Mouse (Mus musculus): ENCODE data around the gene Crybb1. TPM values are rescaled to one million over a fixed set of nuclear protein-coding genes. Genes with fewer than 3 reads are reported as not detected.

The Crybb1 gene
- polyA plus RNA-seq, 1 experiment from 2014 or later: 0.83 TPM

DNA sequence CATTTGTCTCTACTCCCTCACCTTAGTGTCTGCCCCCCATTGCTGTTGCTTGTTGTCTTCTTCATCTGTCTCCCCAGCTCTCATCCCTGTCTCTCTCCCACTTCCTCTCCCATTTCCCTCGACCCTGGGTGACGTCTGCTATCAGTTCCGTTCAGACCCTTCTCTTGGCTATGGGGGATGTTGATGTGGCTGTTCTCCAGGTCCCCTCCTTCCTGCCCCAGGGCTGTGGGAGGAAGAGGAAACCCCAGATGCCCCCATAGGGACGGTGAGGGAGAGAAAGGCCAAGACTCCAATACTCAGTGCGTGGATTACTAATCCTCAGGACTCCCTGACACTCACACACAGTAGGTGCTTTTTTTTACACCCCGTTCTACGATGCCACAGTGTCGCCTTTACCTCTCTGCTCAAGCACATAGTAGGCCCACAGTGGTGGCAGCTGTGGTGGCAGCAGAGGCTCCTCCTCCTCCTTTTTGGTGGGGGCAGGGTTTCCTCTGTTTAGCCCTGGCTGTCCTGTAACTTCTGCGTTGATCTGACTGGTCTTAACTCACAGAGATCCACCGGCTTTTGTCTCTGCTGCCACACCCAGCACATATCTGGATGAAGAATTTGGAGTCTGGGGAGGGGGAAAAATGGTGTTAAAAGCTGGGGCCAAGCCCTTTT, 28.1 kb downstream of the Crybb1 start:
- no peaks in the 10 kb centered on the region for H3K36me3 ChIP-seq (ENCODE audit: control insufficient read depth, insufficient read depth, low read length)
- no peak overlapping the region for H3K4me3 ChIP-seq (ENCODE audit: low read length)
- 71% methylated on average over 10 of the region's 10 CpGs for WGBS
- peak overlapping the region; percentile 55; the same call in 1 of the 2 replicates for H3K27ac ChIP-seq (ENCODE audit: low read depth, low read length)
- H3K9me3 ChIP-seq (ENCODE audit: control insufficient read depth, low read length): no peaks in the 10 kb centered on the region
- ATAC-seq (ENCODE audit: low FRiP score, low TSS enrichment): no peak
- H3K4me1 ChIP-seq (ENCODE audit: control insufficient read depth, insufficient read depth, low read length): peaks cover 50% of the 10 kb centered on the region
- H3K9ac ChIP-seq (ENCODE audit: low read depth, low read length): no peak overlapping the region
- H3K4me2 ChIP-seq (replicated peaks; ENCODE audit: low read depth, low read length): no peak overlapping the region
- no peaks in the 10 kb centered on the region for H3K27me3 ChIP-seq (ENCODE audit: control insufficient read depth, insufficient read depth, low read length)

DNA sequence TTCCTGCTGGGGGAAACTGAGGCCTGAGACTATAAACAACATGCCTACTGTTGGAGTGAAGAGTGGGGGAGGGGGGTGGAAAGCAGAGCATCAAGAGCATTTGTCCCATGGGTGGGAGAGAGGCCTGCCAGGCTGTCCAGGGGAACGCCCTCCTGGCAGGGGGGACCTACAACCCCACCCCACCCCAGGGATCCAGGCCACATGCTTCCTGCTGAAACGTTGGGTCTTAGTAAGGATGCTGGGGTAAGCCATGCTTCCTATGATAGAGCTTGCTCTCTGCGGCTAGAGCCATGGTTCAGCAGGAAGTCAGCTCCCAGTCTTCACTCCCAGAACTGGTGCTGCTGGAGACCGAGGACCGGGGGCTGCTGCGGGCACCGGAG, 28.6 kb downstream of the Crybb1 start:
- Histone ChIP-seq H3K4me2 (replicated peaks; ENCODE audit: low read depth, low read length) (no peak overlapping the region), H3K9me3 (ENCODE audit: control insufficient read depth, low read length) (no peaks in the 10 kb centered on the region), H3K27me3 (ENCODE audit: control insufficient read depth, insufficient read depth, low read length) (no peaks in the 10 kb centered on the region), H3K27ac (ENCODE audit: low read depth, low read length) (peak overlapping the region; percentile 55; the same call in 1 of the 2 replicates), H3K4me3 (ENCODE audit: low read length) (no peak overlapping the region), H3K9ac (ENCODE audit: low read depth, low read length) (no peak overlapping the region), H3K4me1 (ENCODE audit: control insufficient read depth, insufficient read depth, low read length) (peaks cover 49% of the 10 kb centered on the region), H3K36me3 (ENCODE audit: control insufficient read depth, insufficient read depth, low read length) (no peaks in the 10 kb centered on the region)
- no peak for ATAC-seq (ENCODE audit: low FRiP score, low TSS enrichment)
- 73% methylated on average over 7 of the region's 7 CpGs for WGBS

DNA sequence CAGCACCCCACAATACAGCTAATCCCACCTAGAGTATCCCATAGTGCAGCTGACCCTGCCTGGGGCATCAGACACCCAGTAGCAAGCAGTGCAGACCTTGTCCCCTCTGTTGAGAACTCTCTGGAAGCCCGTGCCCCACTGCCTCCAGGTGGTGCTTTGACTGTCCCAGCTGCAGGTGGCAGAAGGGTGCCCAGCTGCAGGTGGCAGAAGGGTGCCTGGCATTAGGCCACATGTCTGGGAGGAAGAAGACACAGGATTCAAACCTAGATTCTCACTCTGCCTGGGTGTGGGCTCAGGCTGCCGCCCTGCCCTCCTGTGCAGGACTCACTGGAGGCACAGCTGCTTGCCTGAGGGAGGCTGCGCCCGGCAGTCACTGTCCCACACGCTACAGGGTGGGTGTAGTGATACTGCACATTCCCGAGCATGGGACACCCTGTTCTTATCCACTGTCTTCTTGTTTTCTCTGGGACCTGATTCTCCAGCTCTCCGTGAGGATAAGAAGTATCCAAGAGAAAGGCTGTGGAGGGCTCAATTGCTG, 30.0 kb downstream of the Crybb1 start:
- no peak overlapping the region for H3K27ac ChIP-seq (ENCODE audit: low read depth, low read length)
- 89% methylated on average over 7 of the region's 7 CpGs for WGBS
- H3K27me3 ChIP-seq (ENCODE audit: control insufficient read depth, insufficient read depth, low read length): no peaks in the 10 kb centered on the region
- peaks cover 46% of the 10 kb centered on the region for H3K4me1 ChIP-seq (ENCODE audit: control insufficient read depth, insufficient read depth, low read length)
- no peak overlapping the region for H3K4me2 ChIP-seq (replicated peaks; ENCODE audit: low read depth, low read length)
- H3K9me3 ChIP-seq (ENCODE audit: control insufficient read depth, low read length): no peaks in the 10 kb centered on the region
- no peaks in the 10 kb centered on the region for H3K36me3 ChIP-seq (ENCODE audit: control insufficient read depth, insufficient read depth, low read length)
- H3K4me3 ChIP-seq (ENCODE audit: low read length): no peak overlapping the region
- H3K9ac ChIP-seq (ENCODE audit: low read depth, low read length): no peak overlapping the region
- ATAC-seq (ENCODE audit: low FRiP score, low TSS enrichment): no peak

DNA sequence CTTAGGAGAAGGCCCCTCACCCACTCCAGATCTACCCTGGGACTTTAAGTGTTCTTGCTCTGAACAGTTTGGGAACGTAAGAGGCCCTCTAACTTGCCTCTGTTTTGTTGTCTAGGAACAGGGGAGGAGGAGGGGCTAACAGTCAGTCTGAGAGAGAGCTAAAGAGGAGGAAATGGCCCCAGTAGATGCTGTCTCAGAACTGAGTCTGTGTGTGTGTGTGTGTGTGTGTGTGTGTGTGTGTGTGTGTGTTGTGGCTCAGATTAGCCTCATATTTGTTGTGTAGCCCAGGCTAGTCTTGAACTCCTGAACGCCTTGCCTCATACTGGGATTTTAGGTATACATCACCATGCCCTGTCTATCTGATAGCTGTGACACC, 31.0 kb downstream of the Crybb1 start:
- Histone ChIP-seq H3K4me2 (replicated peaks; ENCODE audit: low read depth, low read length) (no peak overlapping the region), H3K4me3 (ENCODE audit: low read length) (no peak overlapping the region), H3K9me3 (ENCODE audit: control insufficient read depth, low read length) (no peaks in the 10 kb centered on the region), H3K36me3 (ENCODE audit: control insufficient read depth, insufficient read depth, low read length) (no peaks in the 10 kb centered on the region), H3K4me1 (ENCODE audit: control insufficient read depth, insufficient read depth, low read length) (peaks cover 44% of the 10 kb centered on the region), H3K9ac (ENCODE audit: low read depth, low read length) (no peak overlapping the region), H3K27me3 (ENCODE audit: control insufficient read depth, insufficient read depth, low read length) (no peaks in the 10 kb centered on the region), H3K27ac (ENCODE audit: low read depth, low read length) (no peak overlapping the region)
- no peak for ATAC-seq (ENCODE audit: low FRiP score, low TSS enrichment)
- WGBS: 77% methylated on average over 2 of the region's 2 CpGs

DNA sequence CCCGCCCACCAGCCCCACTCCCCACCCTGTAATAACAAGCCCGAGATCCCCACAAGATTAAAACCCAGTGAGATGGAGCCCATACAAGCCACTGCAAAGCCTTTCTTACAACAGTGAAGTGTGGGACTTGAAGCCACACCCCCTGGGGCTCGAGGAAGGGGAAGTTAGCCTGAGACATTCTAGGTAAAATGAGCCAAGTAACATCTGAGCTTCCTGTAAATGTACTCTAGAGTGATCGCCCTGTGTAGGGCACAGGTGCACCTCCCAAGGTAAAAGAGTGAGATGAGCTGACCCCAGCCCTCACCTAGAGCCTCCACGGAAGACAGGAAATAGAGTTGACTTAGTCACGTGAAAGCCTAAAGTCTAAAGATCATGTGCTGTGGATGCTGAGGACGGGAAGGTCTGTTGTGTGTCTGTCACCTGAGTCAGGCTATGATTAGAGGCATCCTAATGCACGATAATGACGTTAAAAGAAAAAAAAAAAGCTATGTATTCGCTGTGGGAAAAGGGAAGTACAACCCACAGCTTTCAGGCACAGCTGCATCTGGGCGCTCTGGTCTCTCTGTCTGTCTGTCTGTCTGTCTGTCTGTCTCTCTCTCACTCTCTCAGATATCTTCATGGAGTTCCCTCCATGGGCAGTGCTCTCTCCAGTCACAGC, 31.5 kb downstream of the Crybb1 start:
- no peak for ATAC-seq (ENCODE audit: low FRiP score, low TSS enrichment)
- Histone ChIP-seq H3K9ac (ENCODE audit: low read depth, low read length) (no peak overlapping the region), H3K4me3 (ENCODE audit: low read length) (no peak overlapping the region), H3K36me3 (ENCODE audit: control insufficient read depth, insufficient read depth, low read length) (no peaks in the 10 kb centered on the region), H3K4me2 (replicated peaks; ENCODE audit: low read depth, low read length) (no peak overlapping the region), H3K4me1 (ENCODE audit: control insufficient read depth, insufficient read depth, low read length) (peaks cover 44% of the 10 kb centered on the region), H3K9me3 (ENCODE audit: control insufficient read depth, low read length) (no peaks in the 10 kb centered on the region), H3K27ac (ENCODE audit: low read depth, low read length) (no peak overlapping the region), H3K27me3 (ENCODE audit: control insufficient read depth, insufficient read depth, low read length) (no peaks in the 10 kb centered on the region)
- WGBS: 67% methylated on average over 11 of the region's 11 CpGs

DNA sequence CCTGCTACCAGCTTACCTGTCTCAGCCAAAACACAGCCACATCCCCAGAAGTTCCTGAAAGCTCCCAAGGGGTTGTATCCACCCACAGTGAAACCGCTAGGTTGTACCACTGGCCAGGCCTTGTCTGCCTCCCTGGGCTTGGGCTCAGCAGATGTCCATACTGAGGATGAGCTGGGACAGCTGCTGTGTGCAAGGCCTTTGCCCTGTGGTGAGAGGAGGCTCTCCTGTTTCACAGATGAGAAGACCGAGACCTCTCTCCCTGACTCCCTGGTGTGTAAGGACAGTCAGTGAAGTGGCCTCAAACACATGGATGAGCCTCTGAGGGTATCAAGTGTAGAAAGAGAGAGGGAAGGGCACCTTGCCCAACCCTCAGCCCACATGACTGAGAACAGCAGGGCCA, 32.0 kb downstream of the Crybb1 start:
- no peaks in the 10 kb centered on the region for H3K27me3 ChIP-seq (ENCODE audit: control insufficient read depth, insufficient read depth, low read length)
- H3K9ac ChIP-seq (ENCODE audit: low read depth, low read length): no peak overlapping the region
- ATAC-seq (ENCODE audit: low FRiP score, low TSS enrichment): no peak
- no peak overlapping the region for H3K27ac ChIP-seq (ENCODE audit: low read depth, low read length)
- no peak overlapping the region for H3K4me2 ChIP-seq (replicated peaks; ENCODE audit: low read depth, low read length)
- H3K4me3 ChIP-seq (ENCODE audit: low read length): no peak overlapping the region
- H3K9me3 ChIP-seq (ENCODE audit: control insufficient read depth, low read length): no peaks in the 10 kb centered on the region
- WGBS: 69% methylated on average over 2 of the region's 2 CpGs
- H3K36me3 ChIP-seq (ENCODE audit: control insufficient read depth, insufficient read depth, low read length): no peaks in the 10 kb centered on the region
- peaks cover 40% of the 10 kb centered on the region for H3K4me1 ChIP-seq (ENCODE audit: control insufficient read depth, insufficient read depth, low read length)

DNA sequence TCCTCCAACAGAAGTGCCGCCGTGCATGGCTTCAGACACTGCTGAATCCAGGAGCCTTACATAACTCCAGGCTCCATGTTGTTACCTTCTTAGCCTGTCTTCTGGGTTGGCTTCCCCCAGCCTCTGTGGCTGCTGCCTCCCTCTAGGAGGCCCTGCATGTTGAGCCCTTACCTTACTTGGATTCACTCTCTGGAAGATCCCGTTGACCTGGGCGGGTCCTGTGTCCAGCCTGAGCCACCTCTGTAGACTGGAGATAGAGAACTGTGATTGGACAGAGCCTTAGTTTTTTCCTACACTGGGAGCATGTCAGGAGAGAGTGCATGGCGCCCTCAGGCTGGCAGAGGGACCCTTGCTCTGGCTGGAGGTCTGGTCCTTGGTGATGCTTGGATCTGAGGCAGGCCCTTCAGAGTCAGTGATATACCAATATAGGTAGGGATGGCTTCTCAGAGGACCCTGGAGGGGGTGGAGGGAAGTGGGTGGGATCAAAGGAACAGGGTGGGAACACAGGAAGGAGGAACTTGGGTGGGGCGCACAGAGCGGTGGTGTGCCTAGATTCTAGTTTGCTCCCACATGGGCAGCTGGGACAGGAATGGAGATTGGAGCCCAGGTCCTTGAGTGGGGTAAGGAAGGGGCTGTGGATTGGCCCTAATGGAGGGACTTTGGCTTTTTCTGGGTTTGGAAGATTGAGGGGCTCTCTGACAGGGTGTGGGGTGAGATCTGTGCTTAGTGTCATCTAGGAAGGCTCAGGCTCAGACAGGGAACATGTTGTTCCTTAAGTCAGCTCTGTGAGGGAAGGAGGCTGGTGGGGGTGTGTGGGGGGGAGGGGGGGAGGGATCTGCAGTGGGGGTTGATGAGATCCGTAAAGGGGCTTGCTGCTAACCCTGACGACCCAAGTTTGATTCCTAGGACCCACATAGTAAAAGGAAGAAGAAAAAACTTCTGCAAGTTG, 32.9 kb downstream of the Crybb1 start:
- no peak overlapping the region for H3K27ac ChIP-seq (ENCODE audit: low read depth, low read length)
- 68% methylated on average over 9 of the region's 9 CpGs for WGBS
- no peak for ATAC-seq (ENCODE audit: low FRiP score, low TSS enrichment)
- H3K9me3 ChIP-seq (ENCODE audit: control insufficient read depth, low read length): no peaks in the 10 kb centered on the region
- peaks cover 34% of the 10 kb centered on the region for H3K4me1 ChIP-seq (ENCODE audit: control insufficient read depth, insufficient read depth, low read length)
- no peak overlapping the region for H3K4me3 ChIP-seq (ENCODE audit: low read length)
- no peak overlapping the region for H3K9ac ChIP-seq (ENCODE audit: low read depth, low read length)
- H3K4me2 ChIP-seq (replicated peaks; ENCODE audit: low read depth, low read length): no peak overlapping the region; the same call in 1 of the 2 replicates
- no peaks in the 10 kb centered on the region for H3K36me3 ChIP-seq (ENCODE audit: control insufficient read depth, insufficient read depth, low read length)
- no peaks in the 10 kb centered on the region for H3K27me3 ChIP-seq (ENCODE audit: control insufficient read depth, insufficient read depth, low read length)

DNA sequence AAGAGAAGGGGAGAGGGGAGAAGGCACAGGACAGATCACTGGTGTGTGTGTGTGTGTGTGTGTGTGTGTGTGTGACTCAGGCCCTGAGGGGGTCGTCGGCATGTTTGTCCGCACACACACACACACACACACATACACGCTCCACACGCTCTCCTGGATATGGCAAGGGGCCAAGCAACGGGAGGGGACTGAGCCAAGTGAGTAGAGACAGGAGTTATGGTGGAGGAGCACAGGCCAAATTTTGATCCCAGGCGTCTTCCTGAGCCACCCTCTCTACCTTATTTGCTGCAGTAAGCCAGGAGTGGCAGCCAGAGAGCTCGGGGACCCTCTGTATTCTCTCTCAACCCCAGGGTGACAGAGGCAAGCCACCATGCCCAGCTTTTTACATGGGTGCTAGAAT, 33.6 kb downstream of the Crybb1 start:
- 50% methylated on average over 8 of the region's 8 CpGs for WGBS
- no peaks in the 10 kb centered on the region for H3K27me3 ChIP-seq (ENCODE audit: control insufficient read depth, insufficient read depth, low read length)
- no peaks in the 10 kb centered on the region for H3K9me3 ChIP-seq (ENCODE audit: control insufficient read depth, low read length)
- peaks cover 33% of the 10 kb centered on the region; the same call in 1 of the 2 replicates for H3K4me1 ChIP-seq (ENCODE audit: control insufficient read depth, insufficient read depth, low read length)
- H3K4me3 ChIP-seq (ENCODE audit: low read length): no peak overlapping the region
- H3K4me2 ChIP-seq (replicated peaks; ENCODE audit: low read depth, low read length): no peak overlapping the region; the same call in 1 of the 2 replicates
- ATAC-seq (ENCODE audit: low FRiP score, low TSS enrichment): no peak
- no peak overlapping the region for H3K27ac ChIP-seq (ENCODE audit: low read depth, low read length)
- no peak overlapping the region for H3K9ac ChIP-seq (ENCODE audit: low read depth, low read length)
- no peaks in the 10 kb centered on the region for H3K36me3 ChIP-seq (ENCODE audit: control insufficient read depth, insufficient read depth, low read length)
